Mouse (Mus musculus) CH12.LX (cell line): ENCODE results near the gene Pex14.

Experiments
- EP300 ChIP-seq: IDR thresholded peaks from 2 replicates; pipeline ENCODE4 v1.6.1; 2011; ENCODE audit warnings: low read length, improper control_type of control experiment
- GABPA ChIP-seq: IDR thresholded peaks from 2 replicates; pipeline ENCODE4 v1.6.1; 2012; ENCODE audit warnings: low read depth, low read length, improper control_type of control experiment, inconsistent platforms; ENCODE audit not compliant: insufficient replicate concordance
- POLR2A ChIP-seq: IDR thresholded peaks from 2 replicates; pipeline ENCODE4 v1.6.1; 2011; ENCODE audit warnings: low read depth, mild to moderate bottlenecking, improper control_type of control experiment, low read length

- no peak for TF ChIP-seq EP300
- no peak for TF ChIP-seq POLR2A
- no peak for TF ChIP-seq GABPA
Observed at GRCm38 (mm10) chr4:148926459-148926858, 173.2 kb downstream of the Pex14 start.
